Mouse (Mus musculus): Measurements from ENCODE around the gene Kcnq5. TPM values are rescaled to one million over a fixed set of nuclear protein-coding genes. Genes with fewer than 3 reads are reported as not detected.
"Not testable (repeated sequence)": the region's sequence is repeated elsewhere in the genome, so short reads cannot be mapped to it uniquely, and the experiment has no call there.

Kcnq5 gene
- polyA plus RNA-seq, 1 experiment from 2014 or later: 0.89 TPM

DNA sequence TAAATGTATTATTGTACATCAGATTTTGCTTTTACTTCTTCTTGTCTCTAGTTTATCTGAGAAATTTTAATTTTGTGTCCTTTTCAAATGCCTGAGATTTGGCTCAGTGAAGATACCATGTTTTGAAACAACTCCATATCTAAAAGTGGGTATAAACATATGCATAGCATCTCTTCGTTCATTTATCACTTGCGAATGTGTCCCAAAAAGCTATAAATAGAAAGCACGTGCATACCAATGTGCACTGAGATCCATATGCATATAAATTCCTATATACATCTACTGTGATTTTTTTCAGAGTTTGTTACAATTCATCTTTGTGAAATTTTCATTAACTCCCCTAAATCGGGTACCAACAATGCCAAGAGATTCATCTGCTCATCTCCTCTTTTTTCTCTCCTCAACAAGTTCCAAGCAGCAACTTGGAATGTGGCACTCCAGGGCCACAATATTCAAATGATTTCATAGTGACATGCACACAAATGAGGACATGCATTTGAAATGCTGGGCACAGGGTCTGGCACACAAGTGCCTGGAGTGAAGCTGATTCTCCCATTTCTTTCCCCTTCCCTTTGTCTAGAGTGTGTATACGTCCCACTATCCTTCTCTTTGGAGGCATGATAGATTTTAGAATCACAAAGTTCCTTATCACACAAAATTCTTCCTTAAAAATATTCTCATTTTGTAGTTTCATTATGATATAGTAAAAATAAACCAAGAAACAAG, 157.8 kb downstream of the Kcnq5 start:
- Histone ChIP-seq H3K27ac (ENCODE audit: low read length) (no peak overlapping the region), H3K4me1 (ENCODE audit: control insufficient read depth, insufficient read depth, low read length) (no peaks in the 10 kb centered on the region)
- 84% methylated on average over 5 of the region's 5 CpGs for WGBS

GRCm38 (mm10) chr1:21780746-21781145, 181.0 kb downstream of the Kcnq5 start:
- H3K4me1 ChIP-seq (ENCODE audit: control insufficient read depth, insufficient read depth, low read length): no peaks in the 10 kb centered on the region
- no peak for ATAC-seq
- no peak overlapping the region for H3K9ac ChIP-seq (ENCODE audit: low read depth, low read length)
- WGBS: 85% methylated on average over 5 of the region's 5 CpGs
- H3K27ac ChIP-seq (ENCODE audit: low read length): no peak overlapping the region
- no peak overlapping the region for H3K4me3 ChIP-seq (ENCODE audit: low read length)
- no peaks in the 10 kb centered on the region for H3K27me3 ChIP-seq (replicated peaks; ENCODE audit: control insufficient read depth, insufficient read depth, low read length)
- H3K4me2 ChIP-seq (ENCODE audit: low read depth, low read length): no peak overlapping the region
- H3K9me3 ChIP-seq (ENCODE audit: control insufficient read depth, low read length): no peaks in the 10 kb centered on the region
- no peaks in the 10 kb centered on the region for H3K36me3 ChIP-seq (ENCODE audit: control insufficient read depth, insufficient read depth, low read length)

More for the DNA sequence above, 157.8 kb downstream of the Kcnq5 start:
- Histone ChIP-seq H3K36me3 (ENCODE audit: control insufficient read depth, insufficient read depth, low read length) (no peaks in the 10 kb centered on the region), H3K9me3 (ENCODE audit: control insufficient read depth, low read length) (no peaks in the 10 kb centered on the region), H3K9ac (ENCODE audit: low read depth, low read length) (no peak overlapping the region), H3K4me3 (ENCODE audit: low read length) (no peak overlapping the region), H3K4me2 (ENCODE audit: low read depth, low read length) (no peak overlapping the region), H3K27me3 (replicated peaks; ENCODE audit: control insufficient read depth, insufficient read depth, low read length) (no peaks in the 10 kb centered on the region)
- no peak for ATAC-seq

- no peak overlapping the region for H3K9ac ChIP-seq (ENCODE audit: low read depth, low read length)
- no peaks in the 10 kb centered on the region for H3K4me1 ChIP-seq (ENCODE audit: control insufficient read depth, insufficient read depth, low read length)
- no peak overlapping the region for H3K4me3 ChIP-seq (ENCODE audit: low read length)
- no peak overlapping the region for H3K4me2 ChIP-seq (ENCODE audit: low read depth, low read length)
- no peak overlapping the region for H3K27ac ChIP-seq (ENCODE audit: low read length)
- H3K27me3 ChIP-seq (replicated peaks; ENCODE audit: control insufficient read depth, insufficient read depth, low read length): no peaks in the 10 kb centered on the region
- no peak for ATAC-seq
- no peaks in the 10 kb centered on the region for H3K9me3 ChIP-seq (ENCODE audit: control insufficient read depth, low read length)
- WGBS: 59% methylated on average over 5 of the region's 5 CpGs
- H3K36me3 ChIP-seq (ENCODE audit: control insufficient read depth, insufficient read depth, low read length): no peaks in the 10 kb centered on the region
Measured at GRCm38 (mm10) chr1:21777560-21777959, 184.2 kb downstream of the Kcnq5 start.

GRCm38 (mm10) chr1:21773931-21774330, 187.8 kb downstream of the Kcnq5 start:
- no peaks in the 10 kb centered on the region for H3K36me3 ChIP-seq (ENCODE audit: control insufficient read depth, insufficient read depth, low read length)
- H3K4me3 ChIP-seq (ENCODE audit: low read length): no peak overlapping the region
- H3K27ac ChIP-seq (ENCODE audit: low read length): no peak overlapping the region
- H3K9me3 ChIP-seq (ENCODE audit: control insufficient read depth, low read length): no peaks in the 10 kb centered on the region
- no peaks in the 10 kb centered on the region for H3K27me3 ChIP-seq (replicated peaks; ENCODE audit: control insufficient read depth, insufficient read depth, low read length)
- no peak overlapping the region for H3K4me2 ChIP-seq (ENCODE audit: low read depth, low read length)
- ATAC-seq: no peak
- H3K9ac ChIP-seq (ENCODE audit: low read depth, low read length): no peak overlapping the region
- 57% methylated on average over 5 of the region's 5 CpGs for WGBS
- no peaks in the 10 kb centered on the region for H3K4me1 ChIP-seq (ENCODE audit: control insufficient read depth, insufficient read depth, low read length)

DNA sequence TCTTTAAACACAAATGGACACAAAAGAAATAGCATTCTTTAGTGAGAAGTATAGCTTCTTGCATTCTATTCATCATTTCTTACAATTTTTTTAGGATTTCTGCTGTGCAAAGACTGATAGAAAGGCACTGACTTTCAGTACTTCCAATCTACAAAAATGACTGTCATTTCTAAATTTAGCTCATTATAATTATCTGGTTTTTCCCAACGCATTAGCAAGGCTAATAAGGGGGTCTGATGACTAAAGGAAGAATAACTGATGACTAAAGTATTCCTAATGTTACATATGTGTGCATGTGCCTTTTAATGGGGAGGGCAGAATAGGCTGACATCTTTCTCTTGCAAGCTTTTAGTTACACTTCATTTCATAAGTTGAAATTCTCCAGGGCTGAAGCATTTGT, 191.2 kb downstream of the Kcnq5 start:
- Histone ChIP-seq H3K36me3 (ENCODE audit: control insufficient read depth, insufficient read depth, low read length) (no peaks in the 10 kb centered on the region), H3K4me1 (ENCODE audit: control insufficient read depth, insufficient read depth, low read length) (no peaks in the 10 kb centered on the region), H3K9ac (ENCODE audit: low read depth, low read length) (no peak overlapping the region), H3K27ac (ENCODE audit: low read length) (no peak overlapping the region), H3K27me3 (replicated peaks; ENCODE audit: control insufficient read depth, insufficient read depth, low read length) (no peaks in the 10 kb centered on the region), H3K4me3 (ENCODE audit: low read length) (no peak overlapping the region), H3K4me2 (ENCODE audit: low read depth, low read length) (no peak overlapping the region), H3K9me3 (ENCODE audit: control insufficient read depth, low read length) (no peaks in the 10 kb centered on the region)
- no peak for ATAC-seq
- WGBS: 67% methylated on average over 1 of the region's 1 CpGs

DNA sequence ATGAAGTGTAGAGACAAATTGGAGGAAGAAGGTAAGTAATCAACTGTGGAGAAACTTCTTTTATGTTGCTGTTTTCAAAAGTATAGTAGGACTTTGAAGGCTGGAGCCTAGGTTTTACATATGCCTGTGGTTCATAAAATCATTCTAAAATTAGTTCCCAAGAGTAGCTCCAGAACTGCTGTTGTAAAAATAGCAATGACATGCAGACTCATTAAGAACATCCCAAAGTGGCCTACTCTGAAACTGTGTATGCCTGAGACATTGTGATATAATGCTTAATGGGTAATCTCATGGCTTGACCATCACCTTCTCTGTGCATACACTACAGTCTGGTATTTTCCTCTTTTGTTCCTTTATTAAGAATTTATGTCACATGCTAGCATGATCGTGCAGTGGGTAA, 212.4 kb downstream of the Kcnq5 start:
- H3K9me3 ChIP-seq (ENCODE audit: control insufficient read depth, low read length): no peaks in the 10 kb centered on the region
- H3K4me2 ChIP-seq (ENCODE audit: low read depth, low read length): no peak overlapping the region
- no peaks in the 10 kb centered on the region for H3K36me3 ChIP-seq (ENCODE audit: control insufficient read depth, insufficient read depth, low read length)
- no peak for ATAC-seq
- no peak overlapping the region for H3K9ac ChIP-seq (ENCODE audit: low read depth, low read length)
- no peaks in the 10 kb centered on the region for H3K27me3 ChIP-seq (replicated peaks; ENCODE audit: control insufficient read depth, insufficient read depth, low read length)
- no peaks in the 10 kb centered on the region for H3K4me1 ChIP-seq (ENCODE audit: control insufficient read depth, insufficient read depth, low read length)
- no peak overlapping the region for H3K4me3 ChIP-seq (ENCODE audit: low read length)
- no peak overlapping the region for H3K27ac ChIP-seq (ENCODE audit: low read length)
- WGBS: 84% methylated on average over 1 of the region's 1 CpGs

GRCm38 (mm10) chr1:21729131-21729530, 232.6 kb downstream of the Kcnq5 start:
- Histone ChIP-seq H3K9ac (ENCODE audit: low read depth, low read length) (no peak overlapping the region), H3K4me2 (ENCODE audit: low read depth, low read length) (no peak overlapping the region), H3K27ac (ENCODE audit: low read length) (no peak overlapping the region), H3K4me1 (ENCODE audit: control insufficient read depth, insufficient read depth, low read length) (no peaks in the 10 kb centered on the region), H3K27me3 (replicated peaks; ENCODE audit: control insufficient read depth, insufficient read depth, low read length) (no peaks in the 10 kb centered on the region), H3K9me3 (ENCODE audit: control insufficient read depth, low read length) (no peaks in the 10 kb centered on the region), H3K4me3 (ENCODE audit: low read length) (no peak overlapping the region), H3K36me3 (ENCODE audit: control insufficient read depth, insufficient read depth, low read length) (no peaks in the 10 kb centered on the region)
- no peak for ATAC-seq
- 34% methylated on average over 1 of the region's 1 CpGs for WGBS

DNA sequence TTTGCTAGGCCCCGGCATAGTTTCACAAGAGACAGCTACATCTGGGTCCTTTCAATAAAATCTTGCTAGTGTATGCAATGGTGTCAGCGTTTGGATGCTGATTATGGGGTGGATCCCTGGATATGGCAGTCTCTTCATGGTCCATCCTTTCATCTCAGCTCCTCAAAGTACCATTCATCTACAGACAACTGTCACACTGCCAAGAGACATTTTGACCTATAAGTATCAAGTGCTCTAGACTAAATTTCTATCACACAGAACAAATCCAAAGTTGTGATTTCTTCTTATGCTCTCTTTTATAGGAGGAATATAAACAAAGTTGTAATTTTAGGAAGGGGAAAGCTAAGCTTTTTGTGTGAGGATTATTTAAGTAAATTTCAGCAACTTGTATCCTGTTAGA, 238.5 kb downstream of the Kcnq5 start:
- H3K27ac ChIP-seq (ENCODE audit: low read length); H3K9ac ChIP-seq (ENCODE audit: low read depth, low read length); H3K36me3 ChIP-seq (ENCODE audit: control insufficient read depth, insufficient read depth, low read length); H3K9me3 ChIP-seq (ENCODE audit: control insufficient read depth, low read length); H3K4me3 ChIP-seq (ENCODE audit: low read length); H3K27me3 ChIP-seq (replicated peaks; ENCODE audit: control insufficient read depth, insufficient read depth, low read length); H3K4me1 ChIP-seq (ENCODE audit: control insufficient read depth, insufficient read depth, low read length); H3K4me2 ChIP-seq (ENCODE audit: low read depth, low read length); ATAC-seq: not testable (repeated sequence)
- WGBS: 76% methylated on average over 2 of the region's 2 CpGs

DNA sequence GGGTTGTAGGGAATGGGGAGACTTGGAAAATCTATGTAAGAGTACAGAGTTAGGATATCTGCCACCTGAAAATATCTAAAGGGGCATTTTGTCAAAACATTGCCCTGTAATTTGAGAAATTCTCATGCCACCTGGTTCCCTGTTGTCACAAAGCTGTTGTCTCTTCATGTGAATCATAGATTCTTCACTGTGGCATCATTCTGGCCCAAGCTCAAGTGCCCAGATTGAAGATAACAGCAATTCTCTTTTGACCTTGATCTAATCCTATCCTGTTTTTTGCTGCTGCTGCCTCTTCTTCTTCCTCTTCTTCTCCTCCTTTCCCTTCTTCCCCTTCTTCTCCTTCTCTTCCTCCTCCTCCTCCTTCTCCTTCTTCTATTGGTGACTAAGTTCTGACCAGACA, 240.5 kb downstream of the Kcnq5 start:
- no peaks in the 10 kb centered on the region for H3K36me3 ChIP-seq (ENCODE audit: control insufficient read depth, insufficient read depth, low read length)
- no peak overlapping the region for H3K4me2 ChIP-seq (ENCODE audit: low read depth, low read length)
- no peaks in the 10 kb centered on the region for H3K27me3 ChIP-seq (replicated peaks; ENCODE audit: control insufficient read depth, insufficient read depth, low read length)
- ATAC-seq: no peak
- no peaks in the 10 kb centered on the region for H3K9me3 ChIP-seq (ENCODE audit: control insufficient read depth, low read length)
- no peaks in the 10 kb centered on the region for H3K4me1 ChIP-seq (ENCODE audit: control insufficient read depth, insufficient read depth, low read length)
- no peak overlapping the region for H3K9ac ChIP-seq (ENCODE audit: low read depth, low read length)
- no peak overlapping the region for H3K27ac ChIP-seq (ENCODE audit: low read length)
- H3K4me3 ChIP-seq (ENCODE audit: low read length): no peak overlapping the region

- WGBS: 82% methylated on average over 3 of the region's 3 CpGs
Measured at GRCm38 (mm10) chr1:21714816-21715215, 246.9 kb downstream of the Kcnq5 start.

More at GRCm38 (mm10) chr1:21714816-21715215, 246.9 kb downstream of the Kcnq5 start:
- Histone ChIP-seq H3K9ac (ENCODE audit: low read depth, low read length) (no peak overlapping the region), H3K4me2 (ENCODE audit: low read depth, low read length) (no peak overlapping the region), H3K27ac (ENCODE audit: low read length) (no peak overlapping the region), H3K36me3 (ENCODE audit: control insufficient read depth, insufficient read depth, low read length) (no peaks in the 10 kb centered on the region), H3K4me1 (ENCODE audit: control insufficient read depth, insufficient read depth, low read length) (no peaks in the 10 kb centered on the region), H3K4me3 (ENCODE audit: low read length) (no peak overlapping the region), H3K27me3 (replicated peaks; ENCODE audit: control insufficient read depth, insufficient read depth, low read length) (no peaks in the 10 kb centered on the region), H3K9me3 (ENCODE audit: control insufficient read depth, low read length) (no peaks in the 10 kb centered on the region)
- no peak for ATAC-seq
